Mouse (Mus musculus) olfactory bulb, adult 2 months (tissue): ENCODE data around the gene Hdgfl2. TPM values are rescaled to one million over a fixed set of nuclear protein-coding genes. Genes with fewer than 3 reads are reported as not detected.
"Not testable (repeated sequence)": the region's sequence is repeated elsewhere in the genome, so short reads cannot be mapped to it uniquely, and the experiment has no call there.

ENCODE experiments used
- H3K27ac ChIP-seq: fragments of 200-500 bp; 2 replicates; pipeline ENCODE4 v1.5.1; 2012; ENCODE audit warnings: low read depth, low read length; ENCODE audit not compliant: insufficient read depth
- H3K4me1 ChIP-seq: fragments of 200-500 bp; 2 replicates; pipeline ENCODE4 v1.6.1; 2012; ENCODE audit warnings: low read length; ENCODE audit not compliant: control insufficient read depth, insufficient read depth
- H3K4me3 ChIP-seq: fragments of 200-500 bp; 2 replicates; pipeline ENCODE4 v1.5.1; 2012; ENCODE audit warnings: mild to moderate bottlenecking, low read depth, low read length, moderate library complexity; ENCODE audit not compliant: insufficient read depth
- CTCF ChIP-seq: fragments of 200-500 bp; IDR thresholded peaks from 2 replicates; pipeline ENCODE4 v1.5.1; 2012; ENCODE audit warnings: low read depth, mild to moderate bottlenecking, low read length, moderate library complexity; ENCODE audit not compliant: insufficient read depth
- POLR2A ChIP-seq: fragments of 200-500 bp; IDR thresholded peaks from 2 replicates; pipeline ENCODE4 v1.6.1; 2012; ENCODE audit warnings: mild to moderate bottlenecking, low read depth, low read length, moderate library complexity; ENCODE audit not compliant: insufficient read depth
- WGBS: fragments of 180-500 bp; shearing (Covaris S2); methylation state at CpG from one replicate; pipeline ENCODE4 v1.1.7; 2018; 5-methylcytosine and 5-hydroxymethylcytosine counted together
- polyA plus RNA-seq: library from polyadenylated mRNA; stranded (reverse); fragments of >200 nt; gene quantifications from 2 replicates; pipeline ENCODE4 v1.2.4, GENCODE M21; 2012; ENCODE audit warnings: low replicate concordance; ENCODE audit not compliant: missing spikeins, insufficient read depth, insufficient read length

Hdgfl2 gene
- polyA plus RNA-seq, 1 experiment = 483 TPM

DNA sequence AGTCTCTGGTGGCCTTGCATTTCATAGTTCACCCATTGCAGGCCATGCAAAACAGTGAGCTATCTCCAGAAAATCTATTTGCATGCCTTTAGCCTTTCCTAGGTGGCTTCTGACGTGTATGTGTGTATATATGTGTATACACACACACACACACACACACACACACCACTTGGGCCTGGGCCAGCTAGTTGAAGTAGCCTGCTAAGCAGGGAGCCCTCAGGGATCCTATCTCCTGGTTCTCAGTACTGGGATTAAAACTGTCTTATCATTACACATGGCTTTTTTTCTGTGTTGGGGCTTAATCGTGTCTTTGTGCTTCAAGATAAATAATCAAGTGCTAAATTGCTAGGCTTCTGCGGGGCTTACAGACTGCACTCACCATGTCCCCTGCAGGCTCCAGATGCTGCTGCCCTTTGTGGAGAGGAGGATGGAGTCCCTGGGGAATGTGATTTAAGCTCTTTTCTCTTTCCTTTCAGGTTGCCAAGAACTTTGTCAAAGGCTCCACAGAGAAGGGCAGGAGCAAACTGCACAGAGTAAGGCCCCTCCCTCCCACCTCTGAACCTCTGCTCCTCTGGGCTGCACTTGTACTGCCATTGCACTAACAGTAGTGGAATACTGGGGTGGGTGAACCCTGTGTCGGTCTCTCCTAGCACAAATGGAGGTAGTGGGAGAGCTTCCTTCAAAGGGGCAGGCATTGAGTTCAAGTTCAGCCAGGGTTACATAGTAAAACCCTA lies 23.3 kb upstream of the Hdgfl2 start:
- H3K4me1 ChIP-seq = no peaks in the 10 kb centered on the region
- no peak for TF ChIP-seq POLR2A
- TF ChIP-seq CTCF = no peak
- no peak overlapping the region for H3K4me3 ChIP-seq
- H3K27ac ChIP-seq = no peak overlapping the region
- WGBS = 51% methylated on average over 4 of the region's 4 CpGs

- Histone ChIP-seq H3K4me3 (no peak overlapping the region), H3K27ac (peak overlapping the region; percentile 8; the same call in 1 of the 2 replicates), H3K4me1 (no peaks in the 10 kb centered on the region)
- no peak for TF ChIP-seq POLR2A
- TF ChIP-seq CTCF = no peak
- WGBS = 73% methylated on average over 11 of the region's 11 CpGs
Measured at GRCm38 (mm10) chr17:56057381-56058120, 21.9 kb upstream of the Hdgfl2 start.

DNA sequence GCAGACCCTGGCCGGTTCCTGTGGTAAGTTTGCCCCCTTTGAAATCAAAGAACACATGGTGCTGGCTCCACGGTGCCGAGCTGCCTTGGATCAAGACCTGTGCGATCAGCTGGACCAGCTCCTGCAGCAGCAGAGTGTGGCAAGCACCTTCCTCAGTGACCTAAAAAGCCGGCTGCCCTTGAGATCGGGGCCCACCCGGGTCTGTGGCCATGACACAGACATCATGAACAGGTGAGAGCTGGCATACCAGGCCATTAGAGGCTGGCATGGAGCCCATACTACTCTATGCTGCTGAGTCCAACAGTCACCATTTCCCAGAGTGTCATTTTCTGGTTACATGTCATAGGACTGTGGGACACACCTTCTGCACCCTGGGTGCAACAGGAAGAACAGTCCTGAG lies 17.4 kb upstream of the Hdgfl2 start:
- 94% methylated on average over 7 of the region's 7 CpGs for WGBS
- no peak for TF ChIP-seq CTCF
- TF ChIP-seq POLR2A = no peak

DNA sequence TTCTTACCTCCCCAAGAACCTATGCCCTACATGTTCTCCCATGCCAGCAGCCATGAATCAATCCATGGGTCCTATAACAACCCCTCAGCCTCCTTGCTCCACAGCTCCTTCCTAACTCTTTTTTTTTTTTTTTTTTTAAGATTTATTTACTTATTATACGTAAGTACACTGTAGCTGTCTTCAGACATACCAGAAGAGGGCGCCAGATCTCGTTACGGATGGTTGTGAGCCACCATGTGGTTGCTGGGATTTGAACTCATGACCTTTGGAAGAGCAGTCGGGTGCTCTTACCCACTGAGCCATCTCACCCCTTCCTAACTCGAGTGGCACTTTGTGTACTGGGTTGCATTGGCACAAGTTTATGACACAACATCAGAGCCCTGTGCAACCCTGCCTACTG lies 13.7 kb upstream of the Hdgfl2 start:
- H3K27ac ChIP-seq, H3K4me3 ChIP-seq, H3K4me1 ChIP-seq: not testable (repeated sequence)
- WGBS = 87% methylated on average over 6 of the region's 6 CpGs

More for the DNA sequence above, 17.4 kb upstream of the Hdgfl2 start:
- H3K27ac ChIP-seq = no peak overlapping the region
- H3K4me1 ChIP-seq = no peaks in the 10 kb centered on the region
- H3K4me3 ChIP-seq = no peak overlapping the region

DNA sequence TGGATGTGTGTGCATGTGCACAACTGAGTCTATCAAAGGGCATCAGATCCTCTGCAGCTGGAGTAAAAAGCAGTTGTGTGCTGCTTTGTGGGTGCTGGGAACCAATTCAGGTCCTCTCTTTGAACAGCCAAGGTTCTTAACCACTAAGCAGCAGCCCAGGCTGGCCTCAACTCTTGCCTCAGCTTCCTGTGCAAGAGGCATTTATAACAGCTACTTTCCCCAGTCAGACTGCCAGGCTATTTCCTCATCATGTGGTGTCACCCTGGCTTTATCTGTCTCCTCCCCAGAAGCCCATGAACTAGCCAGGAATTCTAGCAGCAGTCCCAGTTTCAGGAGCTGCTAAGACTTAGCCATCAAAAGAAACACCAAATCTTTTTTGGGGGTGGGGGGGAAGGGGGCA lies 13.0 kb upstream of the Hdgfl2 start:
- TF ChIP-seq CTCF = no peak
- TF ChIP-seq POLR2A = no peak
- H3K27ac ChIP-seq = no peak overlapping the region
- no peaks in the 10 kb centered on the region for H3K4me1 ChIP-seq
- no peak overlapping the region for H3K4me3 ChIP-seq

- WGBS = 95% methylated on average over 14 of the region's 14 CpGs
- no peak for TF ChIP-seq POLR2A
- no peak for TF ChIP-seq CTCF
- Histone ChIP-seq H3K4me3 (no peak overlapping the region), H3K27ac (no peak overlapping the region), H3K4me1 (peaks cover 2% of the 10 kb centered on the region)
Measured at GRCm38 (mm10) chr17:56069066-56069465, 10.4 kb upstream of the Hdgfl2 start.

DNA sequence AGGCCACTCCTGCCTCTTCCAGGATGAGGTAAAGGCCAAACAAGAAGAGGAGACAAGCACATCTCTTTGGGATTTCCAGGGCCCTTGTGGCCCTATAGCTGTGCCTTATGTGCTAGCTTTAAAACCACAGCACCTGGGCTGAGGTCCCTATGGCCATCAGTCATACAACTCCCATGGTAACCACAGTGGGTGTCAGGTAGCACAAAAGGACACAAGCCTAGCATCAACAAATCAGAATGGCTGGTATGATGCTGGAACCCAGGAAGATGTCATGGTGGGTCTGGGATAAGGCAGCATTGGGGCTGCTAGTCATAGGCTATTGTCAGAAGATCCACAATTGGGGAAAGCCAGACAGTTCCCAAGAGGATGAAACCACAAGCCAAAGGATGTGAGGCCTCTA lies 8.3 kb upstream of the Hdgfl2 start:
- Histone ChIP-seq H3K4me3 (no peak overlapping the region), H3K27ac (no peak overlapping the region)
- no peak for TF ChIP-seq CTCF
- no peak for TF ChIP-seq POLR2A

GRCm38 (mm10) chr17:56072243-56072642 lies 7.2 kb upstream of the Hdgfl2 start:
- no peak overlapping the region for H3K4me3 ChIP-seq
- no peak for TF ChIP-seq CTCF
- no peak for TF ChIP-seq POLR2A
- no peak overlapping the region for H3K27ac ChIP-seq
- WGBS = 92% methylated on average over 5 of the region's 5 CpGs
- H3K4me1 ChIP-seq = peaks cover 5% of the 10 kb centered on the region

More for the DNA sequence above, 8.3 kb upstream of the Hdgfl2 start:
- H3K4me1 ChIP-seq = peaks cover 5% of the 10 kb centered on the region

DNA sequence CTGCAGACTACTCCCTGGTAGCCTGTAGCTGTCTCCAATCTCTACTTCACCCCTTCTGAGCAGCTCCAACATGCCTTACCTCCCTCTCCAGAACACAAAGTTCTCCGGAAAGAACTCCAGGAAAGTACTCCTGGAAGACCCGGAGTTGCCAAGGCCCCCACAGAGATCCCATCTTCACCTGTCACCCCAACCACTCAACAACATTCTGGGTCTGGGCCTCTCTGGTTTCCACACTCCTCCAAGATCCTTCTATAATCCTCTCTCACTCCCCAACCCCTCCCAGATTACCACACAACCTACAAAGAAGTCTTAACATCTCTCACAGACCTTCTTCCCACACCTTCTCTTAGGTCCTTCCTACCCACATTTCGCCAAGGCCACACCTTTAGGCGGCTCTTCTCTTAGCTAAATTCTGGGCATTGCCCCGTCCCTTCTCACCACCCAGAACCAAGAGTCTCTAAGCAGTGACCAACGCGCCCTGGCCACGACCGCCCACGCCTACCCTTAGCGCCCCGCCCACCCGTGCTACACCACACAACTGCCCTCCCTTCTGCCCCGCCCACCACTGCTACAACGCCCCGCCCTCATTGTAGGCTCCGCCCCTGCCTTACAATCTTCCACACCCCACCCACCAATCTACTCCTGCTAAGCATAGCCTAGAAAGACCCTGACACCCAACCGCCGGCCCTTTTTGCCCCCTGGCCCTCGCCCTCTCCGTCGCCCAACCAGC lies 5.2 kb upstream of the Hdgfl2 start:
- H3K4me1 ChIP-seq = peaks cover 8% of the 10 kb centered on the region
- H3K4me3 ChIP-seq = peak overlapping the region; percentile 91
- WGBS = 9% methylated on average over 22 of the region's 22 CpGs
- TF ChIP-seq CTCF (no peak), POLR2A (no peak)
- peak overlapping the region; percentile 77 for H3K27ac ChIP-seq
